Mouse (Mus musculus): ENCODE data around the gene Polr2l.
A peak's percentile ranks its signal among the peaks of the same experiment; 100 is the strongest.
"Not testable (repeated sequence)": the region's sequence is repeated elsewhere in the genome, so short reads cannot be mapped to it uniquely, and the experiment has no call there.

Gene Polr2l

GRCm38 (mm10) chr7:141451928-141452327 is 23.0 kb downstream of the Polr2l start:
- no peak for DNase-seq (ENCODE audit: low read depth, low spot score)

- peak; percentile 95 for DNase-seq (ENCODE audit: low read depth, low spot score)
Measured at GRCm38 (mm10) chr7:141447110-141447991, 27.6 kb downstream of the Polr2l start, which contains the start of gene Rplp2. Gene Rplp2 (plus strand): TSS chr7:141447370.

DNA sequence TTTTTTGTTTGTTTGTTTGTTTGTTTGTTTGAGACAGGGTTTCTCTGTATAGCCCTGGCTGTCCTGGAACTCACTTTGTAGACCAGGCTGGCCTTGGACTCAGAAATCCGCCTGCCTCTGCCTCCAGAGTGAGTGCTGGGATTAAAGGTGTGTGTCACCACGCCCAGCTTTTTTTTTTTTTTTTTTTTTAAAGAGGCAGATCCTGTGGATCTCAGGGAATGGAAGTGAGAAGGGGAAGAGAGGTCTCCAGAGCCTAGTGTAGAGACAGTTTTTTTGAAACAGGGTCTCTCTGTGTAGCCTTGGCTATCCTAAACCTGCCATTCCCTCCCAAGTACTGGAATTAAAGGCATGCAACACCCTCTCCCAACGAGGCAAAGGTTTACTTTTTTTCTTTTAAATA is 28.6 kb downstream of the Polr2l start:
- DNase-seq (ENCODE audit: low read depth, low spot score), result not testable (repeated sequence)

GRCm38 (mm10) chr7:141443828-141444237 is 31.1 kb downstream of the Polr2l start, which contains the start of gene Pidd1:
Gene Pidd1 (minus strand): TSS chr7:141444025.
- DNase-seq (ENCODE audit: low read depth, low spot score), result peak; percentile 77

- DNase-seq (ENCODE audit: low read depth, low spot score), result peak; percentile 34
Measured at GRCm38 (mm10) chr7:141443081-141443821, 31.7 kb downstream of the Polr2l start.

DNA sequence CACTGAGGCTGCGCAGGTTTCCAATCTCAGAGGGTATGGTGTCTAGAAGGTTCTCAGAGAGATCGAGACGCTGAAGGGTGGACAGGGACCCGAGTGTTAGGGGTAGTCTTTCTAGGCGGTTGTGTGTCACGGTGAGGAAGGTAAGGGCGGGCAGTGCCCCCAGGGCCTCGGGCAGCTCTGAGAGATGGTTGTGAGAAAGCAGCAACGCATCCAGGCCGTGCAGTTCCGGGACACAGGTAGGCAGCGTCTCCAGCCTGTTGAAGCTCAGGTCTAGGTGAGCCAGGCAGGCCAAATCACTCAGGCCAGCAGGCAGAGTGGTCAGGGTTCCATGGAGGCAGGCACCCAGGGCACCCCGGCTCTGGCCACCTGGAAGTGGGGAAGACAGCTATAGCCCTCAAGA is 32.7 kb downstream of the Polr2l start:
- no peak for DNase-seq (ENCODE audit: low read depth, low spot score)

GRCm38 (mm10) chr7:141441460-141441859 is 33.5 kb downstream of the Polr2l start:
- DNase-seq (ENCODE audit: low read depth, low spot score), result no peak

- DNase-seq (ENCODE audit: low read depth, low spot score), result peak; percentile 62
Measured at GRCm38 (mm10) chr7:141440613-141441012, 34.3 kb downstream of the Polr2l start.

- DNase-seq (ENCODE audit: low read depth, low spot score), result no peak
Measured at GRCm38 (mm10) chr7:141439811-141440210, 35.1 kb downstream of the Polr2l start.

DNA sequence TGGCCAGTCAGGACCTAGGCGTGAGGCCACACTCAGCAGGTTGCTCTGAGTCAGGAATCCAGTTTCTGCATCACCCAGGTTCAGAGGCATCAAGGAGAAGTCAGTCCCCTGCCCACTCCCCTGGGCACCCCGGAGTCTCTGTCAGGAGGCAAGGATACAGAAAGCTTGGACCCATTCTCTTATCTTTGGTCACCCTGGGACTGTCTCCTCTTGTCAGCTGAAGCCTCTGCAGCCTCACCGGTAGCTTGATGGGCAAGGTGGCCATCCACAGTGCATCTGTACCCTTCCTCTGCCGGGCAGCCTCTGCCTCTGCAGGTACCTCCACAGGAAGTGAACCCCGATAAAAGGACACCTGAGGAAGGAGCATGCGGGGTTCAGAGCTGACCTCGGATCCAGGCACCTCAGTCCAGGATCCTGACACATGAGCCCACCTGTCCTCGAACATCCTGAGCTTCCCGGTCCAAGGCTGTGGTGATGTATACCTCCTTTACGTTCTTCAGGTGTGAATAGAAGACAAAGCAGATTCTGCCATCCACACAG is 35.7 kb downstream of the Polr2l start:
- DNase-seq (ENCODE audit: low read depth, low spot score), result no peak

- DNase-seq (ENCODE audit: low read depth, low spot score), result no peak
Measured at GRCm38 (mm10) chr7:141438201-141438968, 36.5 kb downstream of the Polr2l start.

DNA sequence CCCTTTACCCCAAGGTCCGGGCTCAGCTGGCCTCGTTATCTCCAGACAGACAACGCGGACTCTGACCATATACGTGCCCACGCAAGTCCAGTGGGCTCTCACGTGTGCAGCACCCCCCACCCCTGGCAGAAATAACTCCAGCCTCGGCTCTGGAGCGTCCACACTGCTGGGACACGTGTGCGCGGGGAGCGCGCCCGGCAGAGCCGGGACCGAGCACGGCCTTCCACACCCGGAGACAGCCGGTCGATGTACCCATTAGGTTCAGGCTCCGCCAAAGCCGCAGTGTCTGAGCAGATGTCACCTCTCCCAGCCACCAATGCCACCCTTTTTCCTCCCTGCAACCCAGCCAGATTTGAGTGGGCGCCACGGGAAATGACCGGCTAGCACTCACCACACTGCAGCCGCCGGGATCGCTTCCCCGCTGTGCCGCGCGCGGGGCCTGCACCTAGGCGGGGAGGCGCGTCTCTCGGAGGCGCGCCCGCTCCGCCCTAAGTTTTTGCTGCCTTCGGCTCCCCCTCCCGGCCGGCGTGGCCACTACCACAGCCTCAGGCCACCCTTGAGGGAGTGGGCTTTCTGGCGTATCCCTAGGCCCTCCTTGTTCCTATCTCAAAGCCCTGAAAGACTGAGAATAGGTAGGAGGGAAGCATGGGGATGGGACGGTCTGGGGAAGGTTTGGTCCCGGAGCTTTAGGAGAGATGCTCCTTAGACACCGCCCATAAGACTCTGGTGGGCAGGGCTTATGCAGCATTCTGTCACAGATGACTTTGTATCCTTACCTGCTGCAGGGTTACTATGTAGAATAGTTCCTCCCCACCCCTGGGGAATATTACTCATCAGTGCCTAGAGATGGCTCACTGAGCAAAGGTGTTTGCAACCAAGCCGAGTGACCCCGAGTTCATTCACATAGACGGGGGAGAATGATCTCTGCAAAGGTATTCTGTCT is 37.5 kb downstream of the Polr2l start, which contains the start of gene Slc25a22:
Gene Slc25a22 (minus strand): TSS at position 715 of the 943 bp plus-strand sequence.
- peak; percentile 88 for DNase-seq (ENCODE audit: low read depth, low spot score)

- no peak for DNase-seq (ENCODE audit: low read depth, low spot score)
Measured at GRCm38 (mm10) chr7:141436523-141436892, 38.4 kb downstream of the Polr2l start.

DNA sequence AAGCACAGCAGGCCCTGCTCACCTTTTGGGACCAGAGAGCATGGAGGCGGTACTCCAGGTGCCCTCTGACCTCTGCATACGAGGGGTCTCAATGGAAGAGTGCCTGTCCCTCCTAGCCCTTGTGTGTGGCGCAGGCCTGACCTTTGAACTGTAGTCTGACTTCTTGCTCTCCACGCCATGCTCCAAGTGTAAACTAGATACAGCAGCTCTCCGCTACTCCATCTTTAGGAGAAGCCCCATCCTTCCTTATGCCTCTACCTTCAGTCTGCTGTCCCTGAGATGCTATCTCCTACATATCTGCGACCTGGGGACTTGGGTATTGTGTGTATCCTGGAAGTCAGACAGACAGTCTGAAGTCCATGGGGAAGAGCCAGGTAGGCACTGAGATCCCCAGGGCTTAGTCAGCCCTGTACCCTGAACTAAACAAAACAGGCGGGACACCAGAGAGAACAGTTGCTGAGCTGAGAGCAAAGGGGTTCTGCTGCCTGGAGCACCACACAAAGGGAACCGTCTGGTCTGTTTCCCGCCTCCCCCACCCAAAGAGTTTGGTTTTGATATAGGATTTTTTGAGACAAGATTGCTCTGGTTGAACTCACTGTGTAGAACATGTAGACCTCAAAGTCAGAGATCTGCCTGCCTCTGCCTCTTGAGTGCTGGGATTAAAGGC is 38.9 kb downstream of the Polr2l start:
- DNase-seq (ENCODE audit: low read depth, low spot score), result peak; percentile 22

- DNase-seq (ENCODE audit: low read depth, low spot score), result peak; percentile 83
Measured at GRCm38 (mm10) chr7:141435129-141435855, 39.6 kb downstream of the Polr2l start.

- DNase-seq (ENCODE audit: low read depth, low spot score), result peak; percentile 55
Measured at GRCm38 (mm10) chr7:141434464-141434863, 40.5 kb downstream of the Polr2l start.

- DNase-seq (ENCODE audit: low read depth, low spot score), result no peak
Measured at GRCm38 (mm10) chr7:141433517-141434400, 41.2 kb downstream of the Polr2l start.
